In genomic region chr8:41556819-41557218, GRCm38 (mm10) we compare ENCODE assay signal across 21 mouse cellular contexts.
DNase-seq lines count a peak whose midpoint lies in the region.
"Had no signal": no experiment of that assay in that cellular context is flagged by ENCODE, and none has a peak within 500 bp of the region (broad histone marks: within the 10 kb centered on the region; RNA-seq: fewer than 3 reads in every experiment).

No protein-coding gene starts in this region.

- H3K9me3 ChIP-seq in limb, embryonic 10.5 days (replicated peaks), result no peaks in the 10 kb centered on the region
- no peaks in the 10 kb centered on the region for H3K9me3 ChIP-seq in midbrain, embryonic 10.5 days (replicated peaks)
- H3K9me3 ChIP-seq: limb, embryonic 13.5 days; lung, embryonic 15.5 days had no signal

- peak overlapping the region; percentile 10; the same call in 1 of the 2 replicates for H3K27ac ChIP-seq in limb, embryonic 10.5 days
- no peak overlapping the region for H3K27ac ChIP-seq in midbrain, embryonic 10.5 days (replicated peaks)
- H3K27ac ChIP-seq: kidney, postnatal 0 days; limb, embryonic 13.5 days; lung, embryonic 15.5 days had no signal

- no peak overlapping the region for H3K4me3 ChIP-seq in limb, embryonic 10.5 days
- no peak overlapping the region for H3K4me3 ChIP-seq in midbrain, embryonic 10.5 days
- H3K4me3 ChIP-seq: erythroblast, embryonic 14.5 days; limb, embryonic 13.5 days; lung, embryonic 15.5 days had no signal

- no peaks in the 10 kb centered on the region for H3K27me3 ChIP-seq in limb, embryonic 10.5 days (ENCODE audit: low read depth, poor library complexity, severe bottlenecking)
- no peaks in the 10 kb centered on the region for H3K27me3 ChIP-seq in midbrain, embryonic 10.5 days (ENCODE audit: low read depth, poor library complexity, severe bottlenecking)
- H3K27me3 ChIP-seq: lung, embryonic 15.5 days had no signal

- peaks cover 15% of the 10 kb centered on the region for H3K4me1 ChIP-seq in limb, embryonic 10.5 days
- no peaks in the 10 kb centered on the region for H3K4me1 ChIP-seq in midbrain, embryonic 10.5 days
- H3K4me1 ChIP-seq: lung, embryonic 15.5 days had no signal

- no peaks in the 10 kb centered on the region for H3K36me3 ChIP-seq in limb, embryonic 10.5 days
- no peaks in the 10 kb centered on the region for H3K36me3 ChIP-seq in midbrain, embryonic 10.5 days
- H3K36me3 ChIP-seq: limb, embryonic 13.5 days; lung, embryonic 15.5 days had no signal

- 82% methylated on average over 3 of the region's 3 CpGs for WGBS in limb, embryonic 10.5 days
- whole genome bisulfite sequencing in midbrain, embryonic 10.5 days, result 80% methylated on average over 3 of the region's 3 CpGs

- DNase-seq in layer of hippocampus, adult 11-12 months (ENCODE audit: low spot score), result peak; percentile 34
- no peak for DNase-seq in layer of hippocampus, adult 9-10 months (ENCODE audit: low spot score)
- DNase-seq in right cerebral cortex, postnatal 10 days (ENCODE audit: low spot score in 2 of 2), result peak; percentile 81 to 88
- DNase-seq in right cerebral cortex, adult 18-20 months, result no peak
- peak; percentile 55 for DNase-seq in layer of hippocampus, adult 9-11 months
- DNase-seq in limb, embryonic 10.5 days (ENCODE audit: low spot score), result no peak
- DNase-seq in midbrain, embryonic 10.5 days (ENCODE audit: low spot score), result no peak
- DNase-seq: adrenal gland, postnatal 36 days; B cell, adult 2 months; cerebellum, adult 2 months; cerebellum, postnatal 14 days; gastrocnemius, postnatal 10 days; heart, postnatal 14 days; kidney, adult 8-10 months; kidney, postnatal 4 days; spleen, adult 18-20 months; thymus, postnatal 14 days had no signal

Comparison
In these comparisons a context has a peak if more than half of its experiments do, and no peak if none do; other contexts are left out.
1. DNase-seq: peak in layer of hippocampus, adult 11-12 months (single experiment), right cerebral cortex, postnatal 10 days (2 of 2) and layer of hippocampus, adult 9-11 months (single experiment); none in layer of hippocampus, adult 9-10 months (single experiment), right cerebral cortex, adult 18-20 months (single experiment), limb, embryonic 10.5 days (single experiment) and midbrain, embryonic 10.5 days (single experiment).